ENCODE assay signal across 19 mouse cellular contexts in genomic region chr4:85782511-85782910, GRCm38 (mm10).
DNase-seq lines count a peak whose midpoint lies in the region; ATAC-seq and TF ChIP-seq lines count a peak whose summit lies in the region.
"Had no signal": no experiment of that assay in that cellular context is flagged by ENCODE, and none has a peak within 500 bp of the region (broad histone marks: within the 10 kb centered on the region; RNA-seq: fewer than 3 reads in every experiment).

No protein-coding gene starts in this region.

- no peak overlapping the region for H3K4me3 ChIP-seq in hindbrain, embryonic 16.5 days (ENCODE audit: low read length)
- H3K4me3 ChIP-seq in midbrain, postnatal 0 days (ENCODE audit: low read depth, low read length) = no peak overlapping the region
- no peak overlapping the region for H3K4me3 ChIP-seq in gastrocnemius, adult 2 months
- H3K4me3 ChIP-seq: erythroblast, embryonic 14.5 days had no signal

- no peak overlapping the region for H3K4me2 ChIP-seq in hindbrain, embryonic 16.5 days (ENCODE audit: low read length)
- no peak overlapping the region for H3K4me2 ChIP-seq in midbrain, postnatal 0 days (ENCODE audit: low read depth, low read length, poor library complexity, severe bottlenecking)

- H3K9me3 ChIP-seq in hindbrain, embryonic 16.5 days (ENCODE audit: control insufficient read depth, low read length) = no peaks in the 10 kb centered on the region
- H3K9me3 ChIP-seq in midbrain, postnatal 0 days (ENCODE audit: low read length) = no peaks in the 10 kb centered on the region
- H3K9me3 ChIP-seq: G1E had no signal

- H3K36me3 ChIP-seq in hindbrain, embryonic 16.5 days (ENCODE audit: control insufficient read depth, insufficient read depth, low read length) = no peaks in the 10 kb centered on the region
- no peaks in the 10 kb centered on the region for H3K36me3 ChIP-seq in midbrain, postnatal 0 days (ENCODE audit: insufficient read depth, low read length)
- H3K36me3 ChIP-seq: G1E had no signal

- peak; percentile 82 for ATAC-seq in hindbrain, embryonic 16.5 days
- ATAC-seq in midbrain, postnatal 0 days (ENCODE audit: low FRiP score) = no peak
- ATAC-seq: intestine, embryonic 16.5 days had no signal

- DNase-seq in Muller cell, postnatal 12 days (ENCODE audit: inconsistent ontology term) = peak; percentile 83
- peak; percentile 21 for DNase-seq in embryo, embryonic 11 days
- DNase-seq in midbrain, postnatal 0 days (ENCODE audit: low spot score) = peak; percentile 44
- no peak for DNase-seq in testis, postnatal 14 days (ENCODE audit: low spot score)
- no peak for DNase-seq in gastrocnemius, adult 2 months
- no peak for DNase-seq in frontal cortex, postnatal 36 days (ENCODE audit: low spot score in 2 of 2)
- DNase-seq: adrenal gland, postnatal 10 days; cerebellum, adult 8-10 months; gastrocnemius, postnatal 14 days; heart, postnatal 14 days; kidney, postnatal 14 days; layer of hippocampus, adult 9-11 months; liver; lung, adult 2 months had no signal

- no peak for TF ChIP-seq CTCF in midbrain, postnatal 0 days (IDR thresholded peaks at IDR 0.05)
- no peak for TF ChIP-seq CTCF in gastrocnemius, adult 2 months (IDR thresholded peaks at IDR 0.05)

- peaks cover 4% of the 10 kb centered on the region; the same call in 1 of the 2 replicates for H3K4me1 ChIP-seq in hindbrain, embryonic 16.5 days (ENCODE audit: control insufficient read depth, insufficient read depth, low read depth, low read length)
- 0 out of 2 replicates have a peak, but pooled peaks cover 4% of the 10 kb centered on the region for H3K4me1 ChIP-seq in midbrain, postnatal 0 days (ENCODE audit: insufficient read depth, low read length)

- 7% methylated on average over 5 of the region's 5 CpGs for WGBS in hindbrain, embryonic 16.5 days
- 9% methylated on average over 5 of the region's 5 CpGs for WGBS in midbrain, postnatal 0 days

- H3K27ac ChIP-seq in hindbrain, embryonic 16.5 days (ENCODE audit: low read depth, low read length) = no peak overlapping the region
- no peak overlapping the region for H3K27ac ChIP-seq in midbrain, postnatal 0 days (ENCODE audit: low read depth, low read length)
- H3K27ac ChIP-seq in gastrocnemius, adult 2 months = no peak overlapping the region
- H3K27ac ChIP-seq: macrophage had no signal

- intact Hi-C loops in gastrocnemius, adult 2 months (cut with DNase I) = no loop called here

- no peaks in the 10 kb centered on the region for H3K27me3 ChIP-seq in hindbrain, embryonic 16.5 days (replicated peaks; ENCODE audit: control insufficient read depth, insufficient read depth, low read length)
- 0 out of 2 replicates have a peak, but pooled peaks cover 4% of the 10 kb centered on the region for H3K27me3 ChIP-seq in midbrain, postnatal 0 days (ENCODE audit: insufficient read depth, low read length)

- H3K9ac ChIP-seq in hindbrain, embryonic 16.5 days (ENCODE audit: low read depth, low read length) = no peak overlapping the region
- no peak overlapping the region for H3K9ac ChIP-seq in midbrain, postnatal 0 days (replicated peaks; ENCODE audit: low read length, poor library complexity, severe bottlenecking)

Comparison
In these comparisons a context has a peak if more than half of its experiments do, and no peak if none do; other contexts are left out.
1. DNase-seq: peak in Muller cell, postnatal 12 days (single experiment), embryo, embryonic 11 days (single experiment) and midbrain, postnatal 0 days (single experiment); none in testis, postnatal 14 days (single experiment), gastrocnemius, adult 2 months (single experiment) and frontal cortex, postnatal 36 days (0 of 2).